24 mouse cellular contexts compared by ENCODE assay signal in genomic region chr4:47060900-47061299, GRCm38 (mm10). TPM values are rescaled to one million over a fixed set of nuclear protein-coding genes. Genes with fewer than 3 reads are reported as not detected.
DNase-seq lines count a peak whose midpoint lies in the region; ATAC-seq lines count a peak whose summit lies in the region.
"Had no signal": no experiment of that assay in that cellular context is flagged by ENCODE, and none has a peak within 500 bp of the region (broad histone marks: within the 10 kb centered on the region; RNA-seq: fewer than 3 reads in every experiment).

No protein-coding gene starts in this region.

- 16% methylated on average over 1 of the region's 1 CpGs for WGBS in hindbrain, embryonic 11.5 days
- WGBS in neural tube, embryonic 15.5 days, result 19% methylated on average over 1 of the region's 1 CpGs

- H3K27ac ChIP-seq in hindbrain, embryonic 11.5 days (ENCODE audit: low read depth, low read length), result no peak overlapping the region
- H3K27ac ChIP-seq in neural tube, embryonic 15.5 days (replicated peaks), result no peak overlapping the region
- H3K27ac ChIP-seq: embryonic facial prominence, embryonic 12.5 days; forebrain, embryonic 12.5 days; heart, embryonic 15.5 days; hindbrain, embryonic 15.5 days; limb, embryonic 10.5 days; liver, embryonic 15.5 days; lung, embryonic 15.5 days; midbrain, embryonic 13.5 days had no signal

- no peak overlapping the region for H3K4me3 ChIP-seq in hindbrain, embryonic 11.5 days (ENCODE audit: low read depth, low read length)
- H3K4me3 ChIP-seq in neural tube, embryonic 15.5 days (replicated peaks), result no peak overlapping the region
- H3K4me3 ChIP-seq: embryonic facial prominence, embryonic 12.5 days; erythroblast, embryonic 14.5 days; forebrain, embryonic 12.5 days; heart, embryonic 15.5 days; hindbrain, embryonic 15.5 days; limb, embryonic 10.5 days; liver, embryonic 15.5 days; lung, embryonic 15.5 days; megakaryocyte, embryonic 14.5 days; midbrain, embryonic 13.5 days had no signal

- H3K27me3 ChIP-seq in hindbrain, embryonic 11.5 days (ENCODE audit: control insufficient read depth, insufficient read depth, low read length), result no peaks in the 10 kb centered on the region
- H3K27me3 ChIP-seq in neural tube, embryonic 15.5 days (replicated peaks), result 0 out of 2 replicates have a peak, but pooled peaks cover 3% of the 10 kb centered on the region
- H3K27me3 ChIP-seq: embryonic facial prominence, embryonic 12.5 days; hindbrain, embryonic 15.5 days; midbrain, embryonic 13.5 days had no signal

- H3K9ac ChIP-seq in hindbrain, embryonic 11.5 days (ENCODE audit: low read depth, low read length), result no peak overlapping the region
- H3K9ac ChIP-seq in neural tube, embryonic 15.5 days (replicated peaks), result no peak overlapping the region
- H3K9ac ChIP-seq: embryonic facial prominence, embryonic 12.5 days; forebrain, embryonic 12.5 days; heart, embryonic 15.5 days; hindbrain, embryonic 15.5 days; liver, embryonic 15.5 days; lung, embryonic 15.5 days; midbrain, embryonic 13.5 days had no signal

- no peaks in the 10 kb centered on the region for H3K36me3 ChIP-seq in hindbrain, embryonic 11.5 days (ENCODE audit: control insufficient read depth, insufficient read depth, low read length)
- H3K36me3 ChIP-seq in neural tube, embryonic 15.5 days, result no peaks in the 10 kb centered on the region
- H3K36me3 ChIP-seq: embryonic facial prominence, embryonic 12.5 days; forebrain, embryonic 12.5 days; heart, embryonic 15.5 days; hindbrain, embryonic 15.5 days; limb, embryonic 10.5 days; liver, embryonic 15.5 days; lung, embryonic 15.5 days; midbrain, embryonic 13.5 days had no signal

- H3K9me3 ChIP-seq in hindbrain, embryonic 11.5 days (ENCODE audit: control insufficient read depth, low read length), result no peaks in the 10 kb centered on the region
- no peaks in the 10 kb centered on the region for H3K9me3 ChIP-seq in neural tube, embryonic 15.5 days (replicated peaks)
- H3K9me3 ChIP-seq: embryonic facial prominence, embryonic 12.5 days; forebrain, embryonic 12.5 days; heart, embryonic 15.5 days; hindbrain, embryonic 15.5 days; limb, embryonic 10.5 days; liver, embryonic 15.5 days; lung, embryonic 15.5 days; midbrain, embryonic 13.5 days had no signal

- H3K4me1 ChIP-seq in hindbrain, embryonic 11.5 days (replicated peaks; ENCODE audit: control insufficient read depth, insufficient read depth, low read length), result no peaks in the 10 kb centered on the region
- peaks cover 15% of the 10 kb centered on the region for H3K4me1 ChIP-seq in neural tube, embryonic 15.5 days
- H3K4me1 ChIP-seq: liver, embryonic 15.5 days had no signal

- H3K4me2 ChIP-seq in hindbrain, embryonic 11.5 days (replicated peaks; ENCODE audit: low read depth, low read length), result no peak overlapping the region
- H3K4me2 ChIP-seq in neural tube, embryonic 15.5 days, result no peak overlapping the region
- H3K4me2 ChIP-seq: embryonic facial prominence, embryonic 12.5 days; forebrain, embryonic 12.5 days; heart, embryonic 15.5 days; hindbrain, embryonic 15.5 days; liver, embryonic 15.5 days; lung, embryonic 15.5 days; midbrain, embryonic 13.5 days had no signal

- DNase-seq in cerebellum, postnatal 25 days, result peak; percentile 37 to 60
- no peak for DNase-seq in cerebellum, adult 8-10 months
- peak; percentile 29 for DNase-seq in left cerebral cortex, postnatal 4 days
- DNase-seq in left cerebral cortex, postnatal 14 days (ENCODE audit: low spot score in 2 of 2), result no peak
- peak; percentile 75 for DNase-seq in kidney, postnatal 14 days
- no peak for DNase-seq in hindbrain, embryonic 11.5 days (ENCODE audit: low spot score)
- DNase-seq in gastrocnemius, postnatal 36 days, result no peak
- DNase-seq: adrenal gland, postnatal 36 days; heart, postnatal 36 days; layer of hippocampus, adult 9-11 months; liver; lung, postnatal 36 days had no signal

- intact Hi-C loops in left cerebral cortex, postnatal 4 days (cut with DNase I), result no loop called here
- intact Hi-C loops in left cerebral cortex, postnatal 14 days (cut with DNase I), result no loop called here
- intact Hi-C loops in gastrocnemius, postnatal 36 days (cut with DNase I), result no loop called here

- ATAC-seq in hindbrain, embryonic 11.5 days (ENCODE audit: low FRiP score), result no peak
- ATAC-seq in neural tube, embryonic 15.5 days (ENCODE audit: low FRiP score), result no peak
- ATAC-seq: midbrain, embryonic 13.5 days had no signal

RNA-seq across cellular contexts. Expression of gene Anks6, which starts 3.7 kb away (rescaled TPM):
- total RNA-seq in left cerebral cortex, postnatal 4 days (2021), result 10 to 100 TPM; 23.9 to 24.5 TPM
- 10 to 100 TPM; 18.4 to 22.6 TPM for total RNA-seq in left cerebral cortex, postnatal 14 days (2021)
- 2.6 and 2.9 TPM in 2 replicates for polyA plus RNA-seq in hindbrain, embryonic 11.5 days (2014; fragmentation: Nextera tagmentation; extraction: Ambion mirVana)
- polyA plus RNA-seq in neural tube, embryonic 15.5 days (2015; fragmentation: Nextera tagmentation; extraction: Ambion mirVana), result 3.8 and 4.4 TPM in 2 replicates
- 1 to 10 TPM; 1.3 TPM for total RNA-seq in gastrocnemius, postnatal 36 days (2021)
- polyA plus RNA-seq: erythroblast, embryonic 14.5 days had no signal

RNA-seq across cellular contexts. Expression of gene Galnt12, which starts 30.8 kb away (rescaled TPM):
- 1 to 10 TPM; 1.0 to 1.3 TPM for total RNA-seq in left cerebral cortex, postnatal 4 days (2021)
- 1 to 10 TPM in 1 of 2 experiments, under 1 TPM in 1; 0.85 to 1.3 TPM for total RNA-seq in left cerebral cortex, postnatal 14 days (2021)
- 2.7 and 2.8 TPM in 2 replicates for polyA plus RNA-seq in hindbrain, embryonic 11.5 days (2014; fragmentation: Nextera tagmentation; extraction: Ambion mirVana)
- polyA plus RNA-seq in neural tube, embryonic 15.5 days (2015; fragmentation: Nextera tagmentation; extraction: Ambion mirVana), result 1.3 and 5.0 TPM in 2 replicates
- total RNA-seq in gastrocnemius, postnatal 36 days (2021), result not detected
- total RNA-seq: gastrocnemius, adult 18-20 months had no signal
- polyA plus RNA-seq: erythroblast, embryonic 14.5 days had no signal

Comparison
In these comparisons a context has a peak if more than half of its experiments do, and no peak if none do; other contexts are left out.
1. DNase-seq: peak in cerebellum, postnatal 25 days (2 of 2), left cerebral cortex, postnatal 4 days (single experiment) and kidney, postnatal 14 days (single experiment); none in cerebellum, adult 8-10 months (single experiment), left cerebral cortex, postnatal 14 days (0 of 2), hindbrain, embryonic 11.5 days (single experiment) and gastrocnemius, postnatal 36 days (0 of 2).
2. RNA of gene Anks6, which starts 3.7 kb away (total RNA-seq): 23.9 to 24.5 TPM in left cerebral cortex, postnatal 4 days and 18.4 to 22.6 TPM in left cerebral cortex, postnatal 14 days; 1.3 TPM in gastrocnemius, postnatal 36 days; every median in the first group is over 4 times any median in the second.